9 mouse cellular contexts compared by ENCODE assay signal in the genomic region with DNA sequence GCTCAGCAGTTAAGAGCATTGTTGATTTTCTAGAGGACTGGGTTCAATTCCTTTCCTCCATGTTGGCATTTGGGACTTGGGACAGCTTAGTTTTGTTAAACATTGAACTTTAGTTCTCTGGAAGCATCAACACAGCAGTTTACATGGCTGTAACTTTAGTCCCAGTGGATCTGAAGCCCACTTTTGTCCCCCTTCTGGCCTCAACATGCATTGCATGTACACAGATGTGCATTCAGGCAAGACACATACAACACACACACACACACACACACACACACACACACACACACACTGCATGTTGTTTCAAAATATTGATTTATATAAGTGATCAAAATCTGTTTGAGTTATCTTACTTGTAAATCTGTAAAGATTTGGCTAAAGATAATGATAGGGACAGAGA. TPM values are rescaled to one million over a fixed set of nuclear protein-coding genes. Genes with fewer than 3 reads are reported as not detected.
A peak's percentile ranks its signal among the peaks of the same experiment; 100 is the strongest.
DNase-seq lines count a peak whose midpoint lies in the region; ATAC-seq lines count a peak whose summit lies in the region.
"Had no signal": no experiment of that assay in that cellular context is flagged by ENCODE, and none has a peak within 500 bp of the region (broad histone marks: within the 10 kb centered on the region; RNA-seq: fewer than 3 reads in every experiment).

No protein-coding gene starts in this region.

- peak; percentile 53 for DNase-seq in hindbrain, embryonic 11.5 days (ENCODE audit: low spot score)
- peak; percentile 31 for DNase-seq in right cerebral cortex, postnatal 4 days
- no peak for DNase-seq in right cerebral cortex, postnatal 25 days
- peak; percentile 53 for DNase-seq in forelimb bud, embryonic 11.5 days (ENCODE audit: low read depth, low spot score)
- DNase-seq in spleen, adult 18-20 months: no peak
- no peak for DNase-seq in yolk sac, embryonic 10.5 days (ENCODE audit: low spot score)
- DNase-seq in layer of hippocampus, adult 11-12 months (ENCODE audit: low spot score): no peak

- H3K27ac ChIP-seq in hindbrain, embryonic 11.5 days (ENCODE audit: low read depth, low read length): no peak overlapping the region
- no peak overlapping the region for H3K27ac ChIP-seq in hindbrain, embryonic 16.5 days (ENCODE audit: low read depth, low read length)
- H3K27ac ChIP-seq: heart, embryonic 13.5 days had no signal

- no peak for ATAC-seq in hindbrain, embryonic 11.5 days (ENCODE audit: low FRiP score)
- ATAC-seq in hindbrain, embryonic 16.5 days: no peak

- H3K27me3 ChIP-seq in hindbrain, embryonic 11.5 days (ENCODE audit: control insufficient read depth, insufficient read depth, low read length): no peaks in the 10 kb centered on the region
- no peaks in the 10 kb centered on the region for H3K27me3 ChIP-seq in hindbrain, embryonic 16.5 days (replicated peaks; ENCODE audit: control insufficient read depth, insufficient read depth, low read length)
- H3K27me3 ChIP-seq: heart, embryonic 13.5 days had no signal

- no peak overlapping the region for H3K9ac ChIP-seq in hindbrain, embryonic 11.5 days (ENCODE audit: low read depth, low read length)
- no peak overlapping the region for H3K9ac ChIP-seq in hindbrain, embryonic 16.5 days (ENCODE audit: low read depth, low read length)
- H3K9ac ChIP-seq: heart, embryonic 13.5 days had no signal

- H3K4me2 ChIP-seq in hindbrain, embryonic 11.5 days (replicated peaks; ENCODE audit: low read depth, low read length): no peak overlapping the region
- H3K4me2 ChIP-seq in hindbrain, embryonic 16.5 days (ENCODE audit: low read length): no peak overlapping the region
- H3K4me2 ChIP-seq: heart, embryonic 13.5 days had no signal

- no peaks in the 10 kb centered on the region for H3K36me3 ChIP-seq in hindbrain, embryonic 11.5 days (ENCODE audit: control insufficient read depth, insufficient read depth, low read length)
- no peaks in the 10 kb centered on the region for H3K36me3 ChIP-seq in hindbrain, embryonic 16.5 days (ENCODE audit: control insufficient read depth, insufficient read depth, low read length)
- H3K36me3 ChIP-seq: heart, embryonic 13.5 days had no signal

- H3K4me1 ChIP-seq in hindbrain, embryonic 11.5 days (replicated peaks; ENCODE audit: control insufficient read depth, insufficient read depth, low read length): no peaks in the 10 kb centered on the region
- H3K4me1 ChIP-seq in hindbrain, embryonic 16.5 days (ENCODE audit: control insufficient read depth, insufficient read depth, low read depth, low read length): no peaks in the 10 kb centered on the region
- H3K4me1 ChIP-seq: heart, embryonic 13.5 days had no signal

- H3K4me3 ChIP-seq in hindbrain, embryonic 11.5 days (ENCODE audit: low read depth, low read length): no peak overlapping the region
- H3K4me3 ChIP-seq in hindbrain, embryonic 16.5 days (ENCODE audit: low read length): no peak overlapping the region
- H3K4me3 ChIP-seq: heart, embryonic 13.5 days had no signal

- no peaks in the 10 kb centered on the region for H3K9me3 ChIP-seq in hindbrain, embryonic 11.5 days (ENCODE audit: control insufficient read depth, low read length)
- H3K9me3 ChIP-seq in hindbrain, embryonic 16.5 days (ENCODE audit: control insufficient read depth, low read length): no peaks in the 10 kb centered on the region
- H3K9me3 ChIP-seq: heart, embryonic 13.5 days had no signal

RNA-seq across cellular contexts. Expression of a gene that starts 2.1 kb away (rescaled TPM):
- polyA plus RNA-seq in hindbrain, embryonic 11.5 days (2014; fragmentation: Nextera tagmentation; extraction: Ambion mirVana): not detected in 2 replicates
- polyA plus RNA-seq in hindbrain, embryonic 16.5 days (2015; fragmentation: Nextera tagmentation; extraction: Ambion mirVana): 0.21 TPM in 1 of 2 replicates, not detected in the other

RNA-seq across cellular contexts. Expression of a gene that starts 29.9 kb away (rescaled TPM):
- polyA plus RNA-seq in hindbrain, embryonic 11.5 days (2014; fragmentation: Nextera tagmentation; extraction: Ambion mirVana): 3.4 and 6.9 TPM in 2 replicates
- polyA plus RNA-seq in hindbrain, embryonic 16.5 days (2015; fragmentation: Nextera tagmentation; extraction: Ambion mirVana): 5.4 and 6.2 TPM in 2 replicates

Comparison
In these comparisons a context has a peak if more than half of its experiments do, and no peak if none do; other contexts are left out.
1. DNase-seq: peak in hindbrain, embryonic 11.5 days (single experiment), right cerebral cortex, postnatal 4 days (single experiment) and forelimb bud, embryonic 11.5 days (single experiment); none in right cerebral cortex, postnatal 25 days (single experiment), spleen, adult 18-20 months (0 of 2), yolk sac, embryonic 10.5 days (single experiment) and layer of hippocampus, adult 11-12 months (single experiment).